Mouse (Mus musculus): ENCODE measurements around the gene Drosha. TPM values are rescaled to one million over a fixed set of nuclear protein-coding genes. Genes with fewer than 3 reads are reported as not detected.

Drosha gene
- polyA plus RNA-seq, 1 experiment from 2014 or later: 8.4 TPM

- 74% methylated on average over 2 of the region's 2 CpGs for WGBS
- H3K4me1 ChIP-seq (replicated peaks; ENCODE audit: control insufficient read depth, insufficient read depth, low read length): no peaks in the 10 kb centered on the region
- no peak overlapping the region for H3K4me3 ChIP-seq (ENCODE audit: low read depth, low read length)
- peaks cover 21% of the 10 kb centered on the region for H3K36me3 ChIP-seq (ENCODE audit: control insufficient read depth, insufficient read depth)
- no peak overlapping the region for H3K27ac ChIP-seq (ENCODE audit: low read depth, low read length)
- H3K4me2 ChIP-seq (replicated peaks; ENCODE audit: low read depth): no peak overlapping the region
- no peaks in the 10 kb centered on the region for H3K9me3 ChIP-seq (ENCODE audit: control insufficient read depth)
- no peak for TF ChIP-seq CTCF (IDR thresholded peaks at IDR 0.05; ENCODE audit: low read depth)
- no peaks in the 10 kb centered on the region for H3K27me3 ChIP-seq (replicated peaks; ENCODE audit: control insufficient read depth, insufficient read depth, low read length)
- ATAC-seq: no peak
- no peak overlapping the region for H3K9ac ChIP-seq (ENCODE audit: low read depth, low read length)
These were observed 51.7 kb downstream of the Drosha start for GRCm38 (mm10) chr15:12876266-12876665.

GRCm38 (mm10) chr15:12876881-12877280 lies 52.3 kb downstream of the Drosha start:
- no peak for ATAC-seq
- Histone ChIP-seq H3K4me3 (ENCODE audit: low read depth, low read length) (no peak overlapping the region), H3K4me2 (replicated peaks; ENCODE audit: low read depth) (no peak overlapping the region), H3K36me3 (ENCODE audit: control insufficient read depth, insufficient read depth) (peaks cover 23% of the 10 kb centered on the region), H3K4me1 (replicated peaks; ENCODE audit: control insufficient read depth, insufficient read depth, low read length) (no peaks in the 10 kb centered on the region), H3K27me3 (replicated peaks; ENCODE audit: control insufficient read depth, insufficient read depth, low read length) (no peaks in the 10 kb centered on the region), H3K9ac (ENCODE audit: low read depth, low read length) (no peak overlapping the region), H3K9me3 (ENCODE audit: control insufficient read depth) (no peaks in the 10 kb centered on the region), H3K27ac (ENCODE audit: low read depth, low read length) (no peak overlapping the region)
- WGBS: 96% methylated on average over 4 of the region's 4 CpGs
- no peak for TF ChIP-seq CTCF (IDR thresholded peaks at IDR 0.05; ENCODE audit: low read depth)

- ATAC-seq: no peak
- WGBS: 92% methylated on average over 12 of the region's 12 CpGs
- TF ChIP-seq CTCF (IDR thresholded peaks at IDR 0.05; ENCODE audit: low read depth): no peak
- Histone ChIP-seq H3K4me2 (replicated peaks; ENCODE audit: low read depth) (no peak overlapping the region), H3K9me3 (ENCODE audit: control insufficient read depth) (no peaks in the 10 kb centered on the region), H3K9ac (ENCODE audit: low read depth, low read length) (no peak overlapping the region), H3K27me3 (replicated peaks; ENCODE audit: control insufficient read depth, insufficient read depth, low read length) (no peaks in the 10 kb centered on the region), H3K27ac (ENCODE audit: low read depth, low read length) (no peak overlapping the region), H3K36me3 (ENCODE audit: control insufficient read depth, insufficient read depth) (peaks cover 28% of the 10 kb centered on the region), H3K4me1 (replicated peaks; ENCODE audit: control insufficient read depth, insufficient read depth, low read length) (no peaks in the 10 kb centered on the region), H3K4me3 (ENCODE audit: low read depth, low read length) (no peak overlapping the region)
These were observed 53.3 kb downstream of the Drosha start for GRCm38 (mm10) chr15:12877934-12878333.

- Histone ChIP-seq H3K4me2 (replicated peaks; ENCODE audit: low read depth) (no peak overlapping the region), H3K4me1 (replicated peaks; ENCODE audit: control insufficient read depth, insufficient read depth, low read length) (no peaks in the 10 kb centered on the region), H3K4me3 (ENCODE audit: low read depth, low read length) (no peak overlapping the region), H3K27ac (ENCODE audit: low read depth, low read length) (no peak overlapping the region), H3K9ac (ENCODE audit: low read depth, low read length) (no peak overlapping the region), H3K36me3 (ENCODE audit: control insufficient read depth, insufficient read depth) (peaks cover 33% of the 10 kb centered on the region), H3K27me3 (replicated peaks; ENCODE audit: control insufficient read depth, insufficient read depth, low read length) (no peaks in the 10 kb centered on the region), H3K9me3 (ENCODE audit: control insufficient read depth) (no peaks in the 10 kb centered on the region)
- WGBS: 91% methylated on average over 9 of the region's 9 CpGs
- no peak for TF ChIP-seq CTCF (IDR thresholded peaks at IDR 0.05; ENCODE audit: low read depth)
- ATAC-seq: no peak
These were observed 54.0 kb downstream of the Drosha start for GRCm38 (mm10) chr15:12878581-12878980.

- WGBS: 83% methylated on average over 8 of the region's 8 CpGs
These were observed 55.3 kb downstream of the Drosha start for GRCm38 (mm10) chr15:12879937-12880336.

GRCm38 (mm10) chr15:12884855-12885254 lies 60.2 kb downstream of the Drosha start:
- WGBS: 93% methylated on average over 15 of the region's 15 CpGs
- no peak overlapping the region for H3K4me3 ChIP-seq (ENCODE audit: low read depth, low read length)
- H3K27ac ChIP-seq (ENCODE audit: low read depth, low read length): no peak overlapping the region
- H3K9me3 ChIP-seq (ENCODE audit: control insufficient read depth): no peaks in the 10 kb centered on the region
- H3K4me1 ChIP-seq (replicated peaks; ENCODE audit: control insufficient read depth, insufficient read depth, low read length): no peaks in the 10 kb centered on the region
- no peaks in the 10 kb centered on the region for H3K27me3 ChIP-seq (replicated peaks; ENCODE audit: control insufficient read depth, insufficient read depth, low read length)
- no peak overlapping the region for H3K4me2 ChIP-seq (replicated peaks; ENCODE audit: low read depth)
- H3K36me3 ChIP-seq (ENCODE audit: control insufficient read depth, insufficient read depth): peaks cover 64% of the 10 kb centered on the region
- no peak for ATAC-seq
- no peak for TF ChIP-seq CTCF (IDR thresholded peaks at IDR 0.05; ENCODE audit: low read depth)
- no peak overlapping the region for H3K9ac ChIP-seq (ENCODE audit: low read depth, low read length)

More at GRCm38 (mm10) chr15:12879937-12880336, 55.3 kb downstream of the Drosha start:
- TF ChIP-seq CTCF (IDR thresholded peaks at IDR 0.05; ENCODE audit: low read depth): no peak
- Histone ChIP-seq H3K4me1 (replicated peaks; ENCODE audit: control insufficient read depth, insufficient read depth, low read length) (no peaks in the 10 kb centered on the region), H3K9me3 (ENCODE audit: control insufficient read depth) (no peaks in the 10 kb centered on the region), H3K9ac (ENCODE audit: low read depth, low read length) (no peak overlapping the region), H3K4me3 (ENCODE audit: low read depth, low read length) (no peak overlapping the region), H3K4me2 (replicated peaks; ENCODE audit: low read depth) (no peak overlapping the region), H3K27me3 (replicated peaks; ENCODE audit: control insufficient read depth, insufficient read depth, low read length) (no peaks in the 10 kb centered on the region), H3K27ac (ENCODE audit: low read depth, low read length) (no peak overlapping the region), H3K36me3 (ENCODE audit: control insufficient read depth, insufficient read depth) (peaks cover 47% of the 10 kb centered on the region)
- no peak for ATAC-seq

- Histone ChIP-seq H3K4me2 (replicated peaks; ENCODE audit: low read depth) (no peak overlapping the region), H3K27ac (ENCODE audit: low read depth, low read length) (no peak overlapping the region), H3K27me3 (replicated peaks; ENCODE audit: control insufficient read depth, insufficient read depth, low read length) (no peaks in the 10 kb centered on the region), H3K9ac (ENCODE audit: low read depth, low read length) (no peak overlapping the region), H3K9me3 (ENCODE audit: control insufficient read depth) (no peaks in the 10 kb centered on the region), H3K36me3 (ENCODE audit: control insufficient read depth, insufficient read depth) (peaks cover 61% of the 10 kb centered on the region), H3K4me1 (replicated peaks; ENCODE audit: control insufficient read depth, insufficient read depth, low read length) (no peaks in the 10 kb centered on the region), H3K4me3 (ENCODE audit: low read depth, low read length) (no peak overlapping the region)
- WGBS: 94% methylated on average over 11 of the region's 11 CpGs
- no peak for ATAC-seq
- no peak for TF ChIP-seq CTCF (IDR thresholded peaks at IDR 0.05; ENCODE audit: low read depth)
These were observed 60.7 kb downstream of the Drosha start for GRCm38 (mm10) chr15:12885361-12885760.

Data from intestine, postnatal 0 days (tissue).